Mouse (Mus musculus): ENCODE measurements around the gene Gatd1. TPM values are rescaled to one million over a fixed set of nuclear protein-coding genes. Genes with fewer than 3 reads are reported as not detected.

The Gatd1 gene
- polyA plus RNA-seq, 1 experiment from 2014 or later, result 26.7 TPM

DNA sequence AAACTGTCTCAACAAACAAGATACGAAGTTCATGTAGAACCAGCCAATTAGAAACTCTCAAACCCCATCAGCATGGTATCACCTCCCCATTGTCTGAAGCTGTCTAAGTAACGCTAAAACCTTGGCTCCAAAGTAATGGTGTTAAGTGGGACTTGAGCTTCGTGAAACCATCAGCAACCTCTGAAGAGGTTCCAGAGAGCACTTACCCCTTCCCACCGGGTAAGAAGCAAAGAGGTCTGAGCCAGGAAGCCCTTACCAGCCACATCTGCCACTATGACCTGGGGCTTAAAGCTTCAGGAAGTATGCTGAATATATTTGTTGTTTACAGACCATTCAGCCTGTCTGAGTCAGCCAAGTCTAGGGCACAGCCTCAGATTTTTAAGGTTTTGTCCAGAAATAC, 8.5 kb downstream of the Gatd1 start:
- WGBS, result 73% methylated on average over 4 of the region's 4 CpGs
- Histone ChIP-seq H3K4me1 (replicated peaks) (peaks cover 5% of the 10 kb centered on the region), H3K36me3 (peaks cover 63% of the 10 kb centered on the region)

DNA sequence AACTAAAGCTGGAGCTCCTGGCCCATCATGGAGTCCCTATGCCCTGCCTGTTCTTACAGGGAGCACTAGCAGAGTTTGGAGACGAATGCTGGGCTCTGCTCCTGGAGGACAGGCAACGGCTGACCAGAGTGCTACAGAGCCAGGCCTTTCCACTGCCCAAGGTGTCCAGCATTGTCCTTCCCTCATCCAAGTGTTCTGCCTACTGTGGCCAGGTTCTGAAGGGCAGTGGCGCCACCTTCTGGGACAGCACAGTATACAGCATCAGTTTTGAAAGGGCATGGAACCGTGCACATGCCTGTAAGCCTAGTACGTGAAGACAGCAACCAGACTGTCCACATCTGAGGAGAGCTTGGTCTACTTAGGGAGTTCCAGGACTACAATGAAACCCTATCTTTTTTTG, 10.6 kb downstream of the Gatd1 start:
- Histone ChIP-seq H3K36me3 (peaks cover 66% of the 10 kb centered on the region), H3K9me3 (replicated peaks) (no peaks in the 10 kb centered on the region), H3K9ac (no peak overlapping the region), H3K4me1 (replicated peaks) (no peaks in the 10 kb centered on the region), H3K27me3 (replicated peaks) (no peaks in the 10 kb centered on the region), H3K4me2 (no peak overlapping the region), H3K4me3 (no peak overlapping the region), H3K27ac (ENCODE audit: poor library complexity, severe bottlenecking) (no peak overlapping the region)
- peak; percentile 37 for ATAC-seq (ENCODE audit: insufficient number of reproducible peaks, low FRiP score)
- WGBS, result 46% methylated on average over 5 of the region's 5 CpGs

More for the DNA sequence above, 8.5 kb downstream of the Gatd1 start:
- no peak overlapping the region for H3K27ac ChIP-seq (ENCODE audit: poor library complexity, severe bottlenecking)
- no peaks in the 10 kb centered on the region for H3K27me3 ChIP-seq (replicated peaks)
- H3K9me3 ChIP-seq (replicated peaks), result no peaks in the 10 kb centered on the region
- H3K9ac ChIP-seq, result no peak overlapping the region
- ATAC-seq (ENCODE audit: insufficient number of reproducible peaks, low FRiP score), result no peak
- H3K4me3 ChIP-seq, result no peak overlapping the region
- H3K4me2 ChIP-seq, result no peak overlapping the region

DNA sequence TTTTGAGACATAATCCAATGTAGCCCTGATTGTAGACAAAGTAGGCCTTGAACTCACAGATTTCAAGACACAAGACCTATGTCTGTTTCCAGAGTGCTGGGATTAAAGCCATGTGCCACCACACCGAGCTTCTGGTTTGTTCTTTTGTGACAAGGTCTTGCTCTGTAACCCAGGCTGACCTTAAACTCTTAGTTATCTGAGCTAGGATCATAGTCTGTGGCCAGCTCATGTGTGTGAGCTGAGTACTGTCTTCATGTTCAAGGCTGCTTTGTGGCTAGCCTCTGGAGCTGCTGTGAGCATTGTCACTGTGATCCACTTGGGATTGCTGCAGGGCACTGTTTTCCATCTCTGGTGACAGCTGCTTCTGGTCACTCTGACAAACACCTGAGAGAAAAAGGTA, 18.6 kb downstream of the Gatd1 start:
- Histone ChIP-seq H3K27me3 (replicated peaks) (no peaks in the 10 kb centered on the region; the same call in 1 of the 2 replicates), H3K36me3 (peaks cover 47% of the 10 kb centered on the region), H3K4me3 (no peak overlapping the region), H3K9ac (no peak overlapping the region), H3K4me1 (replicated peaks) (peaks cover 15% of the 10 kb centered on the region), H3K27ac (ENCODE audit: poor library complexity, severe bottlenecking) (no peak overlapping the region), H3K4me2 (0 out of 2 replicates have a peak overlapping the region, but pooled peaks have one; percentile 11), H3K9me3 (replicated peaks) (no peaks in the 10 kb centered on the region)
- ATAC-seq (ENCODE audit: insufficient number of reproducible peaks, low FRiP score), result no peak
- WGBS, result 76% methylated on average over 1 of the region's 1 CpGs

- Histone ChIP-seq H3K4me1 (replicated peaks) (peaks cover 15% of the 10 kb centered on the region), H3K9me3 (replicated peaks) (no peaks in the 10 kb centered on the region), H3K9ac (no peak overlapping the region), H3K4me2 (no peak overlapping the region), H3K27ac (ENCODE audit: poor library complexity, severe bottlenecking) (no peak overlapping the region), H3K4me3 (no peak overlapping the region), H3K27me3 (replicated peaks) (no peaks in the 10 kb centered on the region; the same call in 1 of the 2 replicates), H3K36me3 (peaks cover 41% of the 10 kb centered on the region)
- no peak for ATAC-seq (ENCODE audit: insufficient number of reproducible peaks, low FRiP score)
- WGBS, result 21% methylated on average over 6 of the region's 6 CpGs
These were observed 19.2 kb downstream of the Gatd1 start for GRCm38 (mm10) chr7:141394771-141395170.

DNA sequence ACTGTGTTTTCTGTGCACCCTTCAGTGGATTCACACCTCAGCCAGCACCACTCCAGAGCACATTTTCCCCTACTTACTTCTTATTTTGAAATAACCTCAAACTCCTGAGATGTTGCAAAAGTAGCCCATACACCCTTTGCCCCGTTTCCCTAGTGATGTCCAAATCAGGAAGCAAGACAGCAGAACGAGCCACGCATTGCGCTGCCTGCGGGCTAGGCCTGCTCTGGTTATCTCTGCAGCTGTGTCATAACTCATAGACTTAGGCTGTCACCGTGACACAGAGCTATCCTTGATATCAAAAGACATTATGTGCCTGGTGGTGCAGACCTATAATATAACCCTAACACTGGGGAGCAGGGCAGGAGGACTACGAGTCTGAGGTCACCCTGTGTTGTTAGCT, 19.8 kb downstream of the Gatd1 start:
- peaks cover 36% of the 10 kb centered on the region for H3K36me3 ChIP-seq
- H3K4me1 ChIP-seq (replicated peaks), result peaks cover 15% of the 10 kb centered on the region
- H3K27ac ChIP-seq (ENCODE audit: poor library complexity, severe bottlenecking), result peak overlapping the region; percentile 71; the same call in 1 of the 2 replicates
- no peaks in the 10 kb centered on the region for H3K9me3 ChIP-seq (replicated peaks)
- ATAC-seq (ENCODE audit: insufficient number of reproducible peaks, low FRiP score), result no peak
- WGBS, result 77% methylated on average over 7 of the region's 7 CpGs
- peak overlapping the region; percentile 30; the same call in 1 of the 2 replicates for H3K4me2 ChIP-seq
- no peak overlapping the region for H3K4me3 ChIP-seq
- no peaks in the 10 kb centered on the region; the same call in 1 of the 2 replicates for H3K27me3 ChIP-seq (replicated peaks)
- H3K9ac ChIP-seq, result no peak overlapping the region

DNA sequence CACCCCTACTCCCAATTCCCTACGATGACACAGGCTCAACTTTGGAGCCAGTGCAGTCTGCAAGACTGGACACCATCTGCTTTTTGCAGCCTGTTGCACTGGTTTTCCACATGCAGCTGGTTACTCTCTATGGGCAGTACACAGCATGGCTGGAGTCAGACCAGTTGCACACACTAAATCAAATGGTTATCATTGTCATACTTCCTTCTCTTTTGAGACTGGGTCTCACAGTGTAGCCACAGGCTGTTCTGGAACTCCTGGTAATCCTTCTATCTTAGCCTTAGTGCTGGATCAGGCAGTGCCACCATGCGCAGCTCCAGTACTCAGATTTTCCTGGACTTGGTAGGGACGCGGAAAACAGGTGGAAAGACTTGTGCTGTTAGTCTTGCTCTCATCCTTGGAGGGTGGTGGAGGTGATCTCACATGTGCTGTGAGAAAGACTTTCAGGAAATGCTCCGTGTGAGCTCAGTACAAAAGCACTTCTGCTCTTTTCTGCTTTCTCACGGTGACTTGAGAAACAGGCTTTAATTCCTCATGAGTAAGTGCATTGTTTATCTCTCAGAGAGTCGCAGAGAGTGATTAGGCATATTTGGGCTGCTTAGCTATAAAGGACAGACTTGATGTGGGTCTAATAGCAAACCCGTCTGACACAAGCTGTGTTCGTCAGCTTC, 21.2 kb downstream of the Gatd1 start:
- Histone ChIP-seq H3K4me1 (replicated peaks) (peaks cover 15% of the 10 kb centered on the region), H3K27me3 (replicated peaks) (no peaks in the 10 kb centered on the region; the same call in 1 of the 2 replicates), H3K4me3 (peak overlapping the region; percentile 75), H3K9ac (peak overlapping the region; percentile 86), H3K9me3 (replicated peaks) (no peaks in the 10 kb centered on the region), H3K27ac (ENCODE audit: poor library complexity, severe bottlenecking) (peak overlapping the region; percentile 81), H3K36me3 (peaks cover 21% of the 10 kb centered on the region), H3K4me2 (peak overlapping the region; percentile 95)
- whole genome bisulfite sequencing, result 27% methylated on average over 9 of the region's 9 CpGs
- ATAC-seq (ENCODE audit: insufficient number of reproducible peaks, low FRiP score), result peak; percentile 58

GRCm38 (mm10) chr7:141391625-141392551, 22.0 kb downstream of the Gatd1 start, which contains the start of gene Taldo1:
Taldo1 (plus strand) TSS chr7:141392199.
- WGBS, result under 1% methylated on average over 57 of the region's 57 CpGs
- H3K4me1 ChIP-seq (replicated peaks), result peaks cover 15% of the 10 kb centered on the region
- peaks cover 17% of the 10 kb centered on the region for H3K36me3 ChIP-seq
- peak; percentile 94 for ATAC-seq (ENCODE audit: insufficient number of reproducible peaks, low FRiP score)
- peak within 1 kb of the TSS; percentile 95 for H3K4me2 ChIP-seq
- peak within 1 kb of the TSS; percentile 75 for H3K4me3 ChIP-seq
- peak within 1 kb of the TSS; percentile 86 for H3K9ac ChIP-seq
- no peaks in the 10 kb centered on the region for H3K9me3 ChIP-seq (replicated peaks)
- H3K27me3 ChIP-seq (replicated peaks), result no peaks in the 10 kb centered on the region; the same call in 1 of the 2 replicates
- peak within 1 kb of the TSS; percentile 81 for H3K27ac ChIP-seq (ENCODE audit: poor library complexity, severe bottlenecking)

DNA sequence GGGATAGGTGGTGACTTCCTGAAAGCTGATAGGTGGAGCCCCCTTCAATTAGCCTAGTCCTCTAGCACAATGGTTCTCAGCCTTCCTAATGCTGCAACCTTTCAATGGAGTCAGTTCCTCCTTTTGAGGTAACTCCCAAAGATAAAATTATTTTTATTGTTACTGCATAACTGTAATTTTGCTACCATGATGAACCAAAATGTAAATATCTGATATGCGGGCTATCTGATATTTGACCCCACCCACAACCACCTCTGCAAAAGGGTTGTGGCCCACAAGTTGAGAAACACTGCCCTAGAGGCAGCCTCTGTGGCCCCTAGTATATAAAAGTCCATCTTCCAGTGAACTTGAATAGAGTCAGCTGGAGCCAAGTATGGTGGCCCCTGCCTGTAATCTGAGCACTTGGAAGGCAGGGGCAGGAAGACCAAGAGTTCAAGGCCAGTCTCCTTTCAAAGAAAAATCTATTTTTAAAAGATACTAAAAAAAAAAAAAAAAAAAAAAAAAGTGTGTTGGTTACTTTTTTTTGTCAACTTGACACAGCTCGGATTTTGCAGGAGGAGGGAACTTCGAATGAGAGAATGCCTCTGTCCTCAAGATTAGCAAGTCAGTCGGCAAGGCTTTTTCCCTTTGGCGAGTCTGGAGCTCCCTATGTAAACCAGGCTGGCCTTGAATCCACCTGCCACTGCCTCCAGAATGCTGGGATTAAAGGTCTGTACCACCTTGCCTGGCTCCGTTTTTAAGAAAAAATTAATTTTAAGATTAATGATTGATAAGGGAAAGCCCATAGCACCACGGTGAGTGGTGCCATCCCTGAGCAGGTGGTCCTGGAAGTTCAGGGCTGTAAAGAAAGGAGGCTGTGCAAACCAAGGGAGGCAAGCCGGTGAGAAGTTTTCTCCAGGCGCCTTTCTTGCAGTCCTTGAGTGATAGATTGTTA, 23.3 kb downstream of the Gatd1 start:
- no peak for ATAC-seq (ENCODE audit: insufficient number of reproducible peaks, low FRiP score)
- WGBS, result 59% methylated on average over 9 of the region's 9 CpGs
- Histone ChIP-seq H3K27me3 (replicated peaks) (peaks cover 4% of the 10 kb centered on the region; the same call in 1 of the 2 replicates), H3K36me3 (peaks cover 4% of the 10 kb centered on the region; the same call in 1 of the 2 replicates), H3K9ac (no peak overlapping the region), H3K4me1 (replicated peaks) (peaks cover 15% of the 10 kb centered on the region), H3K9me3 (replicated peaks) (no peaks in the 10 kb centered on the region), H3K4me3 (no peak overlapping the region), H3K4me2 (0 out of 2 replicates have a peak overlapping the region, but pooled peaks have one; percentile 6), H3K27ac (ENCODE audit: poor library complexity, severe bottlenecking) (no peak overlapping the region)

DNA sequence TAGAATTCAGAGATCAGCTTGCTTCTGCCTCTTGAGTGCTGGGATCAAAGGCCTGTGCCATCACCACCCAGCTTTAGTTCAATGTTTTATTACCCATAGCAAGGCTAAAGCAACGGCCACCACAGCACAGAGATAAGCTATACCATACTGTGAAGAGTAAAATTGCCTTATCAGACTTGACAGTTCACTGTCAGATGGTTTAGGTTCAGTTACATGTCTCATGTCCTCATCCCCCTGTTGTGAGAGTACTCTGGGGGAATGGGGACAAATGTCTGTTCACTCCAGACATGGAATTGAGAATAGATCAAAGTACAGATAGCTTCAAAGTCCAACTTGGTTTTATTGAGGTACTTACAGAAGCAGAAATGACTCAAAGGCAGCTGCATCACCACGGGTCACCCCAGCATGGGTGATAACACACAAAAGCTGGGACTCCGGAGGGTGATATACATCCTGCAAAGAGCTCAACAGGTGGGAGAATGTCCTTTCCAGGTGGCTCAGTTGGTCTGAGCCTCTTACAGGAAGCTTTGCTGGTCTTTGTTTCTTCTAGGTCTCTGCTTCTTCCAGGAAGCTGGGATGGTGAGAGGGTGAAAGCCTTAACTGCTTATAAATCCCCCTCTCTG, 25.3 kb downstream of the Gatd1 start:
- WGBS, result 46% methylated on average over 3 of the region's 3 CpGs

More for the DNA sequence above, 25.3 kb downstream of the Gatd1 start:
- peaks cover 13% of the 10 kb centered on the region for H3K4me1 ChIP-seq (replicated peaks)
- no peak for ATAC-seq (ENCODE audit: insufficient number of reproducible peaks, low FRiP score)
- no peak overlapping the region for H3K9ac ChIP-seq
- H3K4me3 ChIP-seq, result no peak overlapping the region
- no peaks in the 10 kb centered on the region for H3K9me3 ChIP-seq (replicated peaks)
- H3K36me3 ChIP-seq, result no peaks in the 10 kb centered on the region
- H3K27me3 ChIP-seq (replicated peaks), result peaks cover 21% of the 10 kb centered on the region; the same call in 1 of the 2 replicates
- H3K4me2 ChIP-seq, result no peak overlapping the region
- no peak overlapping the region for H3K27ac ChIP-seq (ENCODE audit: poor library complexity, severe bottlenecking)
